Mouse (Mus musculus) splenic B cell, adult 2 months (primary cell): ENCODE results near the gene Fam20a.

Experiments
- DNase-seq: peaks from one replicate; pipeline ENCODE4 v3.0.0-alpha.2; 2011; ENCODE audit warnings: low read depth, low spot score
- H3K27me3 ChIP-seq: 2 replicates; pipeline ENCODE4 v1.6.1; 2012; ENCODE audit warnings: mild to moderate bottlenecking, low read length, moderate library complexity, mixed read lengths; ENCODE audit not compliant: control insufficient read depth, poor library complexity, insufficient read depth, severe bottlenecking
- H3K36me3 ChIP-seq: 2 replicates; pipeline ENCODE4 v1.6.1; 2012; ENCODE audit warnings: mild to moderate bottlenecking, low read length, moderate library complexity, mixed read lengths; ENCODE audit not compliant: control insufficient read depth, poor library complexity, insufficient read depth, severe bottlenecking

The Fam20a gene

GRCm38 (mm10) chr11:109721781-109722446 is at the start of gene Fam20a:
Gene Fam20a, minus strand, starts transcription at chr11:109722279.
- Histone ChIP-seq H3K36me3 (no peaks in the 10 kb centered on the region), H3K27me3 (no peaks in the 10 kb centered on the region; the same call in 1 of the 2 replicates)
- no peak for DNase-seq

- no peak for DNase-seq
- Histone ChIP-seq H3K36me3 (no peaks in the 10 kb centered on the region), H3K27me3 (no peaks in the 10 kb centered on the region)
Observed at GRCm38 (mm10) chr11:109771381-109771780, 49.3 kb upstream of the Fam20a start.

GRCm38 (mm10) chr11:109770185-109770584 is 48.1 kb upstream of the Fam20a start:
- H3K27me3 ChIP-seq: no peaks in the 10 kb centered on the region
- H3K36me3 ChIP-seq: no peaks in the 10 kb centered on the region
- DNase-seq: no peak

- Histone ChIP-seq H3K36me3 (no peaks in the 10 kb centered on the region), H3K27me3 (no peaks in the 10 kb centered on the region)
- no peak for DNase-seq
Observed at GRCm38 (mm10) chr11:109769091-109769490, 47.0 kb upstream of the Fam20a start.

GRCm38 (mm10) chr11:109760063-109760462 is 38.0 kb upstream of the Fam20a start:
- Histone ChIP-seq H3K36me3 (no peaks in the 10 kb centered on the region), H3K27me3 (no peaks in the 10 kb centered on the region)
- no peak for DNase-seq

GRCm38 (mm10) chr11:109758616-109759215 is 36.6 kb upstream of the Fam20a start:
- no peak for DNase-seq
- H3K36me3 ChIP-seq: no peaks in the 10 kb centered on the region

GRCm38 (mm10) chr11:109754105-109754602 is 32.1 kb upstream of the Fam20a start:
- no peaks in the 10 kb centered on the region for H3K36me3 ChIP-seq
- no peaks in the 10 kb centered on the region for H3K27me3 ChIP-seq
- no peak for DNase-seq

More at GRCm38 (mm10) chr11:109758616-109759215, 36.6 kb upstream of the Fam20a start:
- H3K27me3 ChIP-seq: no peaks in the 10 kb centered on the region

- Histone ChIP-seq H3K27me3 (no peaks in the 10 kb centered on the region), H3K36me3 (no peaks in the 10 kb centered on the region)
- DNase-seq: no peak
Observed at GRCm38 (mm10) chr11:109751636-109752603, 29.8 kb upstream of the Fam20a start.

GRCm38 (mm10) chr11:109745210-109745609 is 23.1 kb upstream of the Fam20a start:
- no peak for DNase-seq
- no peaks in the 10 kb centered on the region for H3K36me3 ChIP-seq
- no peaks in the 10 kb centered on the region for H3K27me3 ChIP-seq

- DNase-seq: no peak
- Histone ChIP-seq H3K36me3 (no peaks in the 10 kb centered on the region), H3K27me3 (no peaks in the 10 kb centered on the region)
Observed at GRCm38 (mm10) chr11:109737967-109738366, 15.9 kb upstream of the Fam20a start.

GRCm38 (mm10) chr11:109736406-109736805 is 14.3 kb upstream of the Fam20a start:
- no peaks in the 10 kb centered on the region for H3K27me3 ChIP-seq
- DNase-seq: no peak
- no peaks in the 10 kb centered on the region for H3K36me3 ChIP-seq

- Histone ChIP-seq H3K36me3 (no peaks in the 10 kb centered on the region), H3K27me3 (no peaks in the 10 kb centered on the region)
- DNase-seq: no peak
Observed at GRCm38 (mm10) chr11:109734341-109734740, 12.3 kb upstream of the Fam20a start.

- DNase-seq: no peak
- Histone ChIP-seq H3K36me3 (no peaks in the 10 kb centered on the region), H3K27me3 (no peaks in the 10 kb centered on the region)
Observed at GRCm38 (mm10) chr11:109732726-109733438, 10.8 kb upstream of the Fam20a start.

GRCm38 (mm10) chr11:109728371-109728770 is 6.3 kb upstream of the Fam20a start:
- DNase-seq: no peak
- Histone ChIP-seq H3K27me3 (no peaks in the 10 kb centered on the region; the same call in 1 of the 2 replicates), H3K36me3 (no peaks in the 10 kb centered on the region)
